Mouse (Mus musculus) adrenal gland, adult 18-20 months (tissue): ENCODE results near the gene Ssr2. TPM values are rescaled to one million over a fixed set of nuclear protein-coding genes. Genes with fewer than 3 reads are reported as not detected.

Experiments used
- DNase-seq, 2 experiments: peaks; one replicate each; pipeline ENCODE4 v3.0.0; 2021 to 2022; ENCODE audit warnings: low spot score in 2 of 2
- total RNA-seq, 2 experiments: library from RNA; stranded (reverse); gene quantifications; 1 replicate in 1 of 2; 2 replicates in 1 of 2; pipeline ENCODE4 v1.2.3; 2021

Ssr2 gene
- total RNA-seq, 2 experiments from 2014 or later = 145 to 198 TPM

- peak in 1 of 2 experiments; percentile 52 for DNase-seq
Observed at GRCm38 (mm10) chr3:88622113-88622940, 46.7 kb downstream of the Ssr2 start.

- no peak for DNase-seq
Observed at GRCm38 (mm10) chr3:88622941-88623345, 47.3 kb downstream of the Ssr2 start.

GRCm38 (mm10) chr3:88623346-88624135 is 47.9 kb downstream of the Ssr2 start:
- DNase-seq = no peak

GRCm38 (mm10) chr3:88624324-88624723 is 48.6 kb downstream of the Ssr2 start:
- no peak for DNase-seq

GRCm38 (mm10) chr3:88624951-88625350 is 49.3 kb downstream of the Ssr2 start:
- no peak for DNase-seq

GRCm38 (mm10) chr3:88625531-88625930 is 49.9 kb downstream of the Ssr2 start:
- no peak for DNase-seq

- no peak for DNase-seq
Observed at GRCm38 (mm10) chr3:88626316-88626715, 50.6 kb downstream of the Ssr2 start.

- no peak for DNase-seq
Observed at GRCm38 (mm10) chr3:88627114-88627513, 51.4 kb downstream of the Ssr2 start.

GRCm38 (mm10) chr3:88627535-88627934 is 51.9 kb downstream of the Ssr2 start:
- DNase-seq = no peak

GRCm38 (mm10) chr3:88628766-88629165 is 53.1 kb downstream of the Ssr2 start:
- no peak for DNase-seq

GRCm38 (mm10) chr3:88629244-88629643 is 53.6 kb downstream of the Ssr2 start:
- DNase-seq = no peak

- DNase-seq = no peak
Observed at GRCm38 (mm10) chr3:88630018-88630417, 54.3 kb downstream of the Ssr2 start.

GRCm38 (mm10) chr3:88630849-88631341 is 55.2 kb downstream of the Ssr2 start:
- DNase-seq = no peak

- DNase-seq = no peak
Observed at GRCm38 (mm10) chr3:88631921-88632587, 56.4 kb downstream of the Ssr2 start.

- no peak for DNase-seq
Observed at GRCm38 (mm10) chr3:88633056-88633455, 57.4 kb downstream of the Ssr2 start.

GRCm38 (mm10) chr3:88635506-88636275 is 60.0 kb downstream of the Ssr2 start:
- no peak for DNase-seq

- DNase-seq = no peak
Observed at GRCm38 (mm10) chr3:88636555-88636986, 60.9 kb downstream of the Ssr2 start.

- no peak for DNase-seq
Observed at GRCm38 (mm10) chr3:88637134-88637533, 61.5 kb downstream of the Ssr2 start.
